Mouse (Mus musculus): ENCODE measurements at regions not wholly inside any gene's neighbourhood (a gene's known extent, or its start where the extent isn't known, plus 50 kb on each side); places are given as distances from the start of the nearest gene placed in this dataset.

DNA sequence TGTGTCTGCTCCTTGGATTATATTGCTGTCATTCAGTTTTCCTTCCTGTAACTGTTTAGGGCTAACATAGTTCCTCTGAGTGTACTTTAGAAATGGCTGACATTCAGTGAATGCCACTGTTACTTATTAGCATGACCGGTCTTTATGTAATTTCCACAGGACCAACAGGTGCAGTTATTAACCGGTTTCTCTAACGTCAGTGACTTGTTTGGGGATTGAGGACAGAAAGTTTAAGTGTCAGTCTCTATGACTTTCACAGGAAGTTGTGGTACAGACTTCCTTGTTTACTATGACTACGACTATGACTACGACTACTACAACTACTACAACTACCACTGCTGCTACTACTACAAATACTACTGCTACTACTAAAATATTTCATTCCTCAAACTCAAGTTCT, 170.4 kb upstream of the Ptger4 start:
- DNase-seq (ENCODE audit: low spot score in 2 of 2), result no peak

DNA sequence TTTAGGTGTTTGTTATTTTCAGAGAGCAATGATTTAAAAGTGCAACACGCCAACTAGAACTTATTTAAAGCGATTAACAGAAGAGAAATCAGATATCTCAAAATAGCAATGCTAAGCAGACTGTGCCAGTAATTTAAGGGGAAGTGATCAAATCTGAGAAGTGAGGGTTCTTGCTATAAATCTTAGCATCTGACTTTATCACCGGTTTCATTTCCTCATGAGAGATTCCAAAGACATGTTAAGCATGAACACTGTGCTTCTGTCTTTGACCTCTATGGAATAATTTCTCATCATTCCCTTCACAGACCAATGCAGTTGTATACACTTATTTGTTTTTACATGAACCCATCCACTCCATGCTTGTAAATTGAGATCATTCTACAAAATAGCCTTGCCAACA, 172.0 kb upstream of the Ptger4 start:
- no peak for DNase-seq (ENCODE audit: low spot score in 2 of 2)

DNA sequence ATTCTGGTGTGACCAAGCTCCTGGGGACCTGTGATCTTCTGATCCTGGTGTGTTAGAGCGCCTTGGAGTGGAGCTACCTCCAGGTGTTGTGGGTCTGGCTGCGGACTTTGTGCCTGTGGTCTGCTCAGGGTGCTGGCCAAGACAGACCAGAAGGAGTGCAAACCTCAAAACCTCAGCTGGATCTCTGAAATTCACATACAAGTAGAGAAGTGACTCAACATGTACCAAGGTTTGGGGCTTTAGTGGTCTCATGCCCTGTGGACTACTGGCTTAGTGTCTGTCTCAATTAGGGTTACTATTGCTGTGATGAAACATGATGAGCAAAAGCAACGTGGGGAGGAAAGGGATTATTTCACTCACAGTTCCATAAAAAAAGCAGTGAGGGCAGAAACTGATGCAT, 182.7 kb upstream of the Ptger4 start:
- DNase-seq (ENCODE audit: low spot score in 2 of 2), result no peak

DNA sequence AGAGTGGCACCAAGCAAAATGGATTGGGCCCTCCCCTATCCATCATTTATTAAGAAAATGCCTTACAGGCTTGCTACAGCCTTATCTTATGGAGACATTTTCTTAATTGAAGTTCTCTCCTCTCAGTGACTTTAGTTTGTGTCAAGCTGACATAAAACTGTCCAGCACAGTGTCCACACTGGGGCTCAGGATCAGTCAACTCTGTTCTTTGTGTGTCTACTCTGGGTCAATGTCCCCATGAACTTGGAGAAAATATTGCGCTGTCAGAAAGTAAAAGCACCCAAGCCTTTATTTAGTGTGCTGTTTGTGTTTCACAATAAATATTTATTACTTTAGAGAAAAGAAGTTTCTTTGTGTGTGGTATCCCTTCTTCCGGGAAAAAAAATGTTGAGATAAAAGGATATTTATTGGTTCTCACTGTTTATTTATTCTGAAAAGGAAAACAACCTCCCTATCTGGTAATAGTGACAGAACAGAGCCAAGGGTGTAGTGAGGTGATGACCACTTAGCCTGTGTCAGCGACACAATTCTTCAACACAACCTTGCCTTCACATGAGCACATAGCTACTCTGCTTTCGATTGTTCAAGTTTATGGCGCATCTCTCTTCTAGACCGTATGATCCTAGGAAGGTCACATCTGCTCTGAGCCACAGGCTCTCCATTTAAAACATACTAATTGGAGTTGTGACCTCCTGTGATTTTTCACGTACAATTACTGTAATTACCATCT, 183.5 kb upstream of the Ptger4 start:
- no peak for DNase-seq (ENCODE audit: low spot score in 2 of 2)

DNA sequence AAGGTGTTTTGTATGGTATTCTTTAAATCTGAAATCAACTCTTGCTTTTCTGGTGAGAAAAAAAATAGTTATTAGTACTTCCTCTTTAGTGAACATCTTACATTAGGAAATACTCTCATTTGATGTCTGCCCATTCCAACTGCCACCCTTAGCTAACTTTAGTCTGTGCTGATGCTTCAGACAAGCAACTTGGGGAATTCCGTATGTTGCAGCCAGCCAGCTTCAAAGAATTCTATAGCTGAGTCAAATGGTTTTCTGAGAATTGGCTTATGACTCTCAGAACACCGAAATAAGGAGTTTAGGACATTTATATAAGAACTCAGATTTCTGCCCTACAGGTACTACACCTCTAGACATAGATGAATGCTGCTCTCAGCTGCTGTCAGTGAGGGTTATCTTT, 188.0 kb upstream of the Ptger4 start:
- no peak for DNase-seq (ENCODE audit: low spot score in 2 of 2)

DNA sequence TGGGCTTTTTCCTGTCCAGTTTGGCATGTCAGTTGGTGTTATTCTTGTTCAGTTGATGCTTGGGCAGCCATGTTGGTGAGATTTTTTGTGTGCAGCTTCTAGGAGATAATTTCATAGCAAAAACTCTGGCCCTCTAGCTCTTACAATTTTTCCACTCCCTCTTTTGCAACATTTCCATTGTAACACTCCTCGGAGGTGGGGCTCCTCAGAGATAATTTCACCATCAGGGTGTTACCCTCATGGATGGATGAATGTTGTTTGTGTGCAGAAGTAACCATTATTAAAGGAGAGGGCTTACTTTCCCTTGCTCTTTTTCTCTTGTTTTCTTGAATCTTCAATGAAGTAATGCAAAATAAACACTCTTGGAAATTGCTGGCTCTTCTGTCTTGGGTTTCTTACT, 193.0 kb upstream of the Ptger4 start:
- DNase-seq (ENCODE audit: low spot score in 2 of 2), result no peak

DNA sequence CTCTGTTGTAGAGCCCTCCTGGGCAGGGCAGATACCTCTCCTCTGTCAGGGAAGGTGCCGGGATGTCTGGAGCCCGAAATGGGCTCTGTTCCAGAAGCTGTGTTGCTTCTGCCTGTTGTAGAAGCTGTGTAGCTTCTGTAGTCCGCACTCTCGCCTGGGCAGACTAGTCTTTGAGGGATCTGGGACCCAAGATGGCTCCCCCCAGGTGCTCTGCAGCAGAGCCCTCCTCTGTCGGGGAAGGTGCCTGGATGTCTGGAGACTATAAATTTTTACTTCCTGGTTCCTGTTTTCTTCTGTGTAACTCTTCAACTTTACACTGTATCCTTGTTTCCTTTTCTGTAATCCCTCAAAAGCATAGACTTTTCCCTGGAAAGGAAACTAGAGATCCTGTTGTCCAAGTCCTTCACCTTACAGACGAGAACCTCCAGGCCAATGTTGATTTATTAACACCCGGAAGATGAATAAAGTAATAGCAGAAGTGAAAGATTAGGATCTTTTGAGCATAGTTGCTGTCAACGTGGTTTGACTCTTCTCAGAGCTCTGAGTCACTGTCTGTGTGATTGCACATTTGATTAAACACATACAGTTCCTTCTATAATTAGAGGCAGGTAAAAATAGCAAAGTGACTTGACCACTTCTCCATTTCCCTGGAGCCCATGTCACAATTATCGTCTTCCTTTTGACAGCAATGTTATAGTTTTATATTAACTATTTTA, 202.2 kb upstream of the Ptger4 start:
- DNase-seq (ENCODE audit: low spot score in 2 of 2), result no peak

DNA sequence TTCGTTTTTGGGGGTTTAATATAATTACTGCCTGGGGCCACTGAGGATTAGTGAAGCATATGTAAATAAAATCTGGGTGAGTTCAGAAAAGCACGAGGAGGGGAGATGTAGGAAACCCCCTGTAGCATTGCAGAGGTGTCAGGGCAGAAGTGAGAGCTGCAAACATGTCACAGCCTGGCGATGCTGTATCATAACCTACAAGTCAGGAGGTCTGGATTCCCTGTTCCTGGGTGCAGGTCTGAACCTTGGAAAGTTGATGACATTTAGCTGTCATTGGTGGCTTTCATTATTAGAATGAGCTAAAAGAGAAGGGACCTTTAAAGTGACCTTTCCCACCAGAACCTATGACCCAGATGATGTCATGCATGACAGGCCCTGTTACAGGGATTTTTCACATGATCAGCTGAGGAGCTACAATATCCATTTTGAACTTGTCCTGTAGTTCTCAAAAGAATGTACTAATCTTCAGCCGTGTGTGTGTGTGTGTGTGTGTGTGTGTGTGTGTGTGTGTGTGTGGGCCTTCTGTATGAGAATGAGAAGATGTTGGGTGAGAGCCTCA, 202.8 kb upstream of the Ptger4 start:
- no peak for DNase-seq (ENCODE audit: low spot score in 2 of 2)

DNA sequence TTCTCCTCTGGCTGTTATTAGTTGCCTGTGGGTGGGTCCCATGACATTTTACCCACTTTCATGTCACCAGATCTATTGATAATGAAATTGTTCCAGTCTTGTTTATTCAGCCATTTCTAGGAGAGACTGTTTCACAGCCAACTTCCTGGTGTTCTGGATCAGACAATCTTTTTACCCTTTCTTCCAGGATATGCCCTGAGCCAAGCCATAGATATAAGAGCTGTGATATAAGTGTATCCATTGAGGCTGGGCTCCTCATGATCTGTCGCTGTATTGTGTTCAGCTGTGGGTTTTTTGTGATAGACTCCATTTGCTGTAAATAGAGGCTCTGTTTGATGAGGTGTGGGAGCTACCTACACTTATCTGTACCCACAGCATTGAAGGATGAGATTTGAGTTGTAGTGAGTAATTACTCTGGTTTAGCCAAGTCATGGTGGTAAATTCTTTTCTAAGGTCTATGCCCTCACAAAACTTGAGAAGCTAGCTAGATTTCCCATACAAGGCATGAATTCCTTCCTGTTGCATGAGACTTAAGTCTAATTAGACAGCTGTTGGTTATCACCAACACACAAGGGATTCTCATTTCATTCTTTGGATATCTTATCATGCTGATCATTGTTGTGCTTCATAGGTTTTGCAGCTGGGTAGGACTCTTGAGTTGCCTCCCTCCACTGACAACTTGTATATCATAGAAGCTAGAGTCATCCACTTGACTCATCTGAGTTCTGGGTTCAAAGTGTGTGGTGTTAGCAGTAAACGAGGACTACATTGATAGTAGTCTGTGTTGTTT, 203.9 kb upstream of the Ptger4 start:
- no peak for DNase-seq (ENCODE audit: low spot score in 2 of 2)

DNA sequence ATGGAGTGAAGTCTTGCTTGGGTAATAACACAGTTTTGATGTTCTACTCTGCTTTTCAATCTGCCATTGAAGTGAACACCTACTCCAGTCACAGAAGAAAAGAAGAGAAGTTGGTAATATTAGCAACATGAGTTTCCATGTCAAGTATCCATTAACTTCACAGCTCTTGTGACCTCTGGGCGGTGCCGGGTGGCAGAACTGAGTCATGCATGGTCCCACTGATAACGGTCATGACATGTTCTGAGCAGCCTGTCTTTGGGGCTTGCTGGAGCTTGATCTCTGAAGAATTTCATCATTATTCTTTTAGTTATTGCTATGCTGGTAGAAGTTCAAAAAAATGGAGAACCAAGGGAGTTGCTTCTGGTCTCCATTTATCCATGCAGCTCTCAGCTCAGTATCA, 215.1 kb upstream of the Ptger4 start:
- DNase-seq (ENCODE audit: low spot score in 2 of 2), result no peak

DNA sequence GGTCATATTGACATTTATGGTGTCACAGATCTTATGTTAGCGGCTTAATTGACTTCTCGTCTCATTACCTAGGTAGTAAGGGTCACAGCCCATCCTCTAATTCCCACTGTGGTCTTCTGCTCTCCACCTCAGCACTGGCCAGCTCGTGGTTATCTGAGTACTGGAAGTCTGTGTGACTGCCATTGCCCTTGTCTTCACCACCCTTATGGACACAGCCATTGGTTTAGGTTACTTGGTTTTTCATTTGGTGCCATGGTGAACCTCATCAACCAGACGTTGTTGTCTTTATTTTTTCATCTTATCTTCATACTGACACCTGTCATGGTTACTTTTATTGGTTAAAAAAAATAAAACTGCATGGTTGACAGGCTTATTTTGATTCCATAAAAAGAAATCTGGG, 215.6 kb upstream of the Ptger4 start:
- DNase-seq (ENCODE audit: low spot score in 2 of 2), result no peak

DNA sequence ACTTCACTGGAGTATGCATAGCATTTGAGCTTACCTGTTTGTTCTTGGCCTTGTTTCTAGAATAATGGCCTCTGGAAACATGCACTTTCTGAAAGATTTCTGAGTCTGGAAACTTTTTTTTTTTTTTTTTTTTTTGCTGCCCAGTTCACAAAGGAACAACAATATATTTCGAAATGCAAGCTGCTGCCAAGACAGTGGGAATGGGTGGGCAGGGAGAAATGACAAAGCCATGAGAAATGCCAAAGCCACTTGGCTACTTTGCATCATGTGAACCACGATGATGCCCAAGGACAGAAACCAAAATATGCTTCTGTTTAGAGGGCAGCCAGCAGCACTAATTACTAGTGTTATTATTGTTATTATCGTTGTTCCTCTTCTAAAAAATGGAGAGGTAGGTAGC, 218.7 kb upstream of the Ptger4 start:
- no peak for DNase-seq (ENCODE audit: low spot score in 2 of 2)

DNA sequence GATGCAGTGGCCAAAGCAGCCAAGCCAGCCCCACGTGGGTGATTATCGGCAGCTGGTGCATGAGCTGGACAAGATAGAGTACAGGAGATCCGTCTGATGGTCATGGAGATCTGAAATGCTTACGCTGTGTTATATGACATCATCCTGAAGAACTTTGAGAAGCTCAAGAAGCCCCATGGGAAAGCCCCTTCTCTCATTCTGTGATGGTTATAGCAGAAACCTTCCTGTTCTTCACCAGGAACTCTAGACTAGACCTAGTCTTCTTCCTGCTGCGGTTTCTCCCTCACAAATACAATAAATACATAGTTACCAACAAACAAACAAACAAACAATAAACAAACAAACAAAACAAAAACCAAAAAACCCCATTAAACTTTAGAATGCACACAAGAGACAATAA, 220.7 kb upstream of the Ptger4 start:
- no peak for DNase-seq (ENCODE audit: low spot score in 2 of 2)

DNA sequence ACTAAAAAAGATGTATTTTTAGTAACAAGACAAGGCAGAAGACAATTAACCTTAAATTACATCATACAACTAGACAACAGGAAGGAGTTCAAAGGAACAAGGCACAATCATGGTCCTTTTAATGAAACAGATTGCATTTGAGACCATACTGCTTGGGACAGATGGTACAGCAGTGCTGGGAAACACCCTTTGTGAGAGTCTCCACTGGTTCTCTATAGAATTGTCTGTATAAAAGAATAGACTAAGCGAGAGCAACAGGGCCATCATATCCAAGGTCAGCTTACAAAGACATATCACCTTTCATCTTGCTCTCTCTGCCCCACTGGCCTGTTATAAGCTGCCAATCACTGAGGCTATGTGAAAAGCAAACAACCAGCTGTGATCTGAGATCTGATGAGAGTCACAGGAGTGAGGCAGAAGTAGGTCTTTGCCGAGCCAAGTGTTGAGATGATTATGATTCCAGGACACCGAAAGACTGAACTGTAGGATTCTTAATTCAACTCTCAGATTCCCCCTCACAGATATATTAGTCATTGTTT, 224.6 kb upstream of the Ptger4 start:
- no peak for DNase-seq (ENCODE audit: low spot score in 2 of 2)

DNA sequence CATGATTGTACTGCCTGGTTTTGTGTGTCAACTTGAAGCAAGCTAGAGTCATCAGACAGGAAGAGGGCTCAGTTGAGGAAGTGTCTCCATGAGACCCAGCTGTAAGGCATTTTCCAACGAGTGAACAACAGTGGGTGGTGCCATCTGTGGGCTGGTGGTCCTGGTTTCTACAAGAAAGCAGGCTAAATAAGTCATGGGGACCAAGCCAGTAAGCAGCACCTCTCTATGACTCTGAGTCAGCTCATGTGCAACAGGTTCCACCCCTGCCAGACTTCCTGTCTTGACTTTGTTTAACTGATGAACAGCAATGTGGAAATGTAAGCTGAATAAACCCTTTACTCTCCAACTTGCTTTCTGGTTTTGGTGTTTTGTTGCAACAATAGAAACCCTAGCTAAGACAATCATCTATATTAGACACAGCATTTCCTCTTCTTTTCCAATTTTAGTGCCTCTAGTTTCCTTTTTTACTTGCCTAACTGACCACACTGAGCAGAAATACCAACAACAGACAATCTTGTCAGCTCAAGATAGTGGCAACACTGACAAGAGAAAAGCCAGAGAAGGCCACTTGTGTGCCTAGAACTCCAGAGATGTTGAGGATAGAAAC, 231.5 kb upstream of the Ptger4 start:
- no peak for DNase-seq (ENCODE audit: low spot score in 2 of 2)

DNA sequence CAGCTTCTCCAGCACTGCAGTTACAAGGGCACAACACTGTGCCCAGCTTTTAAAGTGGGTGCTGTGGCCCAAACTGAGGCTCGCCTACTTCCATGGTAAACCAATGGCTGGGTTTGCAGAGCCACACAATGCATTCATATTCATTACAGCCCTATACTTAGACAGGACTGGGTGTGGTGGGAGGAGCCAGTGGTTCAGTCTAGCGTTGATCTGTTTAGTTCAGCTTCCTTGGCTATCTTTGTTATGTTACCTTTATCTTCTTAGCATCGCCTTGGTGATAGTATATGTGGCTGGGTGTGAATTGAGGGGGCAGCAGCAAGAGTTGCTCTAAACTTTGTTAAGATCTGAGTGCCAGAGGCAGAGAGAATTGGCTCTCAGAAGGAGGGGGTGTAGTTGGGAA, 249.3 kb upstream of the Ptger4 start:
- DNase-seq (ENCODE audit: low spot score in 2 of 2), result peak in 1 of 2 experiments; percentile 3

DNA sequence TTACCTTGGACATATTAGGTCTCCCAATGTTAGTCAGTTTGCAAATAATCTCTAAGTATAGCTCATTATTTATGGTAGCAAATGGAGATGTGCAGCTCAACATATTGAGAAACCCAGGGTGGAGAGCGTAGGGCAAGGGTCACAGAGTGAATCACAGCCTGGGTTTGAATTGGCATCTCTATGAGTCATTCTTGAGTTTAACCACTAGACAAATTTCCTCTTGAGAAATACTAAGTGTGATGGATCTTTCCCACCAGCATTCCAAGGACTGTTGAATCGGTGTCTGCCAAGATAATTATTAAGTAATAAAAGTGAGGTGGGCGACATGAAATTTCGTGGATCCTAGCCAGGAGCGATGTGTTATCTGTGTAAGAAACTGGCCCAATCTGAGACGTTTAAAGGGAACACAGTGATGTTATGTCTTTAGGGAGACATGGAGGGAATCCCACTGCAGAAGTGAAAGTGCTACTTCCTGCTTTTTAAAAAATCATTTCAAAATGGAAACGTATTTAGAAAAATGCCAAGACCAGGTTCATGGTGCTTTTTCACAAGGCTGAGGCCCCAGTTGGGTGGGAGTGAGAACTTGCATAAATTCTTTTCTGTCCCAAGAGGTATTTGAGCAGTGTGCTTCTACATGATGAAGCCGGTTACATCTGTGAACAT, 251.3 kb upstream of the Ptger4 start:
- no peak for DNase-seq (ENCODE audit: low spot score in 2 of 2)

DNA sequence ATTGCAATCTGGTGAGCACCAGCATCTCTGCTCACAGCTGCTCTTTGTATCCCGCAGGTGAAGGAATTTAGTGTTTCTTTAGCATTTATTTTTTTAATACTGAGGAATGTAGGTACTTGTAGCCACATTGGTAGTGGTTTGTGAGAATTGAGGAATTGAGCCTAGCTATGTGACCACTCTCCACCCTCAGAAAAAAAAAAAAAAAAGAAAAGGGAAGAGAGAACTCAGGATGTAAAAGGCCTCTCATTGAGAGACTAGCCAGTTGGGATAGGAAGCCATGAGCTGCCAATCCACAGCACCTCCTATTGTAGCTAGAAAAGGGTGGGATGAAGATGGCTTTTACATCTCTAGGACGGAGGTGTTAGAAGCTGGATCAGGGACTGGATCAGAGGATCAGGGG, 252.0 kb upstream of the Ptger4 start:
- DNase-seq (ENCODE audit: low spot score in 2 of 2), result no peak

DNA sequence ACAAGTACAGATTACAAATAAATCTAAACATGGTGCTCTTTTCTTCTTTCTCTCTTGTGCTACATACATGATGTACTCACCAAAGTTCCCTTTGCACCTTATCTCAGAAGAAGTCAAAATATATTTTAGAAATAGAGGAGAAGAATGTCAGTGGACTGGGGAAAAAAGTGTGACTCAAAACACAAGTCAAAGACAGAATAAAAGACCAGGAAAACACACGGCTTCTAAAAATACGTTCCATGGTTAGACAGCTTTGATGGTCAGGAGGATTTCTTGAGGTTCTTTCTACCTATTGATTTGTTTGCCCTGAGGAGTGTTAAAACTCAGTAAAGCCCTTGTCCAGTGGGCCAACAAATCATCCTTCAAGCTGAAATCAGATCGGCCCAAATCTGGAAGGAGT, 260.5 kb upstream of the Ptger4 start:
- no peak for DNase-seq (ENCODE audit: low spot score in 2 of 2)

DNA sequence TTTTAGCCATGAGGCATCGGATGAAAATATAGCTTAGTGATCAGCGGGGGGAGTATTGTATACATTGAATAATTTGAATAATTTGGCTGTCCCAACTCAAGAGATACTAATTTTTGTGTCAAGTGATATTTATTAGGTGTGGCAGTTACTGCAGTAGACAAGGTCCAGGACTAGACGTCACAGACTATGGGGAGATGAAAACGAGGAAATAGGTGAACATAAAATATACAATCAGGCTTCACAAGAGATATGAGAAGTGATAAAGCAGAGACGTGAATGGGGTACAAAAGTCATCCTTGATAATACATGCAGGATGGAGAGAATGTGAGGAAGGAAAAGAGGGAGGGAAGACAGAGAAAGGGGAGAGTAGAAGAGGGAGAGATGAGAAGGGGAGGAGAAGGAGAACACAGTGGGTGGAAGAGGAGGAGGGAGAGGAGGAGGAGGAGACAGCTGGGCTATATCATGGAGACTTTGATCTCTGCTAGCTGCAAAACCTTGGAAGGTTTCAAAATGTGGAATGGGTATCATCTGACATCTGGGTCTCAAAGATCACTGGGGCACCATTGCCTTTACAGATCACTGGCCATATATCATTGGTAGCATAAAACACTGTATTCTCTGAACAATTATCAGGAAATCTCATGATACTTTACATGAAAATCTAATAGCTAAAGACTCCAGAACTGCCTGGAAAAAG, 263.0 kb upstream of the Ptger4 start:
- no peak for DNase-seq (ENCODE audit: low spot score in 2 of 2)

Measured in left cerebral cortex, adult 18-20 months (tissue).